Mouse (Mus musculus): ENCODE results near the gene Prss56. TPM values are rescaled to one million over a fixed set of nuclear protein-coding genes. Genes with fewer than 3 reads are reported as not detected.

The Prss56 gene
- total RNA-seq, 2 experiments from 2014 or later: 0.47 to 0.57 TPM

GRCm38 (mm10) chr1:87164796-87165184 lies 18.3 kb upstream of the Prss56 start:
- intact Hi-C loops (cut with DNase I): no loop called here
- Histone ChIP-seq H3K4me3 (no peak overlapping the region), H3K27ac (no peak overlapping the region)
- no peak for TF ChIP-seq CTCF (IDR thresholded peaks at IDR 0.05)
- DNase-seq (ENCODE audit: extremely low spot score in 1 of 2, low spot score in 2 of 2): no peak

GRCm38 (mm10) chr1:87170458-87170857 lies 12.7 kb upstream of the Prss56 start:
- Histone ChIP-seq H3K27ac (no peak overlapping the region), H3K4me3 (no peak overlapping the region)
- no peak for TF ChIP-seq CTCF (IDR thresholded peaks at IDR 0.05)
- DNase-seq (ENCODE audit: extremely low spot score in 1 of 2, low spot score in 2 of 2): no peak
- intact Hi-C loops (cut with DNase I): no loop called here

- H3K27ac ChIP-seq: no peak overlapping the region
- no peak overlapping the region for H3K4me3 ChIP-seq
- intact Hi-C loops (cut with DNase I): no loop called here
- TF ChIP-seq CTCF (IDR thresholded peaks at IDR 0.05): no peak
- DNase-seq (ENCODE audit: extremely low spot score in 1 of 2, low spot score in 2 of 2): no peak
These were observed 11.8 kb upstream of the Prss56 start for GRCm38 (mm10) chr1:87171312-87171711.

GRCm38 (mm10) chr1:87172316-87172715 lies 10.8 kb upstream of the Prss56 start:
- intact Hi-C loops (cut with DNase I): no loop called here
- Histone ChIP-seq H3K27ac (no peak overlapping the region), H3K4me3 (no peak overlapping the region)
- no peak for TF ChIP-seq CTCF (IDR thresholded peaks at IDR 0.05)
- no peak for DNase-seq (ENCODE audit: extremely low spot score in 1 of 2, low spot score in 2 of 2)

GRCm38 (mm10) chr1:87174006-87174955 lies 8.8 kb upstream of the Prss56 start:
- intact Hi-C loops (cut with DNase I): no loop called here
- TF ChIP-seq CTCF (IDR thresholded peaks at IDR 0.05): peak; percentile 76

GRCm38 (mm10) chr1:87175852-87176292 lies 7.2 kb upstream of the Prss56 start:
- no peak overlapping the region for H3K4me3 ChIP-seq
- TF ChIP-seq CTCF (IDR thresholded peaks at IDR 0.05): peak; percentile 36
- DNase-seq (ENCODE audit: extremely low spot score in 1 of 2, low spot score in 2 of 2): peak; percentile 38 to 62
- H3K27ac ChIP-seq: no peak overlapping the region
- intact Hi-C loops (cut with DNase I): no loop called here

More at GRCm38 (mm10) chr1:87174006-87174955, 8.8 kb upstream of the Prss56 start:
- H3K4me3 ChIP-seq: no peak overlapping the region
- no peak overlapping the region for H3K27ac ChIP-seq
- peak; percentile 47 for DNase-seq (ENCODE audit: extremely low spot score in 1 of 2, low spot score in 2 of 2)

GRCm38 (mm10) chr1:87180896-87181295 lies 2.2 kb upstream of the Prss56 start:
- H3K4me3 ChIP-seq: no peak overlapping the region
- H3K27ac ChIP-seq: no peak overlapping the region
- DNase-seq (ENCODE audit: extremely low spot score in 1 of 2, low spot score in 2 of 2): peak in 1 of 2 experiments; percentile 22
- intact Hi-C loops (cut with DNase I): no loop called here
- no peak for TF ChIP-seq CTCF (IDR thresholded peaks at IDR 0.05)

- H3K27ac ChIP-seq: no peak overlapping the region
- no peak for DNase-seq (ENCODE audit: extremely low spot score in 1 of 2, low spot score in 2 of 2)
- no peak for TF ChIP-seq CTCF (IDR thresholded peaks at IDR 0.05)
- no peak overlapping the region for H3K4me3 ChIP-seq
- intact Hi-C loops (cut with DNase I): no loop called here
These were observed 1.1 kb downstream of the Prss56 start for GRCm38 (mm10) chr1:87183998-87184750.

- intact Hi-C loops (cut with DNase I): loop anchor here (1.0 to 5.0 kb wide), 2 partner anchors 86 to 517 kb away; no protein-coding TSS in a partner anchor
- H3K27ac ChIP-seq: no peak overlapping the region
- H3K4me3 ChIP-seq: no peak overlapping the region
- peak; percentile 73 to 80 for DNase-seq (ENCODE audit: extremely low spot score in 1 of 2, low spot score in 2 of 2)
- TF ChIP-seq CTCF (IDR thresholded peaks at IDR 0.05): peak; percentile 66
These were observed 1.6 kb downstream of the Prss56 start for GRCm38 (mm10) chr1:87184751-87185139.

GRCm38 (mm10) chr1:87185526-87185925 lies 2.4 kb downstream of the Prss56 start:
- Histone ChIP-seq H3K4me3 (no peak overlapping the region), H3K27ac (no peak overlapping the region)
- no peak for TF ChIP-seq CTCF (IDR thresholded peaks at IDR 0.05)
- intact Hi-C loops (cut with DNase I): loop anchor here (1.0 to 5.0 kb wide), 2 partner anchors 87 to 518 kb away; no protein-coding TSS in a partner anchor
- no peak for DNase-seq (ENCODE audit: extremely low spot score in 1 of 2, low spot score in 2 of 2)

- peak overlapping the region; percentile 52 for H3K4me3 ChIP-seq
- TF ChIP-seq CTCF (IDR thresholded peaks at IDR 0.05): no peak
- DNase-seq (ENCODE audit: extremely low spot score in 1 of 2, low spot score in 2 of 2): no peak
- intact Hi-C loops (cut with DNase I): loop anchor here (1.0 to 5.0 kb wide), 4 partner anchors 138 to 572 kb away; no protein-coding TSS in a partner anchor
- H3K27ac ChIP-seq: no peak overlapping the region
These were observed 3.3 kb downstream of the Prss56 start for GRCm38 (mm10) chr1:87186261-87187036.
